In the genomic region with DNA sequence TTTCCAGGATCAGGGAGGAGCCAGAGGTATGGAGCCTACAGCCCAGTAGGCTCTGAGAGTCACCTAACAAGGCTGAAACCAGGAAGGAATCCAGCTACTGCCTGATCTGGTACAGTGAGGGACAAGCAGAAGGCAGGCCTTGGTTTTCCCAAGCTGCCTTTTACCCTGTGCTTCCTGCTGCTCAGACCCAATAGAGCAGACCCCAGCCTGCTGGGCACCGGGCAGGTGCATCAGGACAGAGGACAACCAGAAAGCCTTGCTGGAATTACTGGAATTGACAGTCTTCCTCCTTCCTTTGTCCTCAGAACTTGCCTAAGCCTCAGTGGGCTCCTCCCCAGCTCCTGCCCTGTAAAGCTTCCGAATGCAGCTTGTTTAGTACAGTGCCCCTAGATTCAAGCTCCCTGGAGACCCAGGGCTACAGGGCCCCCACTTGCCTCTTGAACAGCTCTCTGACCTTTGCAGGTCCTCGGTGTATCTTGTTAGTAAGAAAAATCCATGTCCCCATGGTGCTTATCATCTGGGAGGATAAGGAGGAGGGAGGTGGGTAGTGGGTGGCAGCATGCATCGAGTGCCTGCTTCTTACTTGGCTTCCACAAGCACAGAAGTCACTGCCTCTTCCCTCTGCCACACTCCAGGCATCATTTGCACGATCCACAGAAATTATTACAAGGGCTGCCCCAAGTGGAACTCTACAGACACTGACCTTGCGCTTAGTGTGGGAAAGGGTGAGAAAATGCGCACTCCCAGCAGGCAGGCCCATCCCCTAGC, we compare ENCODE assay signal across 11 mouse cellular contexts. TPM values are rescaled to one million over a fixed set of nuclear protein-coding genes. Genes with fewer than 3 reads are reported as not detected.
DNase-seq lines count a peak whose midpoint lies in the region; ATAC-seq and TF ChIP-seq lines count a peak whose summit lies in the region.
"Had no signal": no experiment of that assay in that cellular context is flagged by ENCODE, and none has a peak within 500 bp of the region (broad histone marks: within the 10 kb centered on the region; RNA-seq: fewer than 3 reads in every experiment).

No protein-coding gene starts in this region.

- TF ChIP-seq POLR2A in heart, adult 2 months (IDR thresholded peaks at IDR 0.05; ENCODE audit: insufficient read depth, low read depth, low read length) = no peak

- peaks cover 11% of the 10 kb centered on the region for H3K4me1 ChIP-seq in heart, adult 2 months (ENCODE audit: control insufficient read depth, insufficient read depth, low read length)
- peaks cover 23% of the 10 kb centered on the region for H3K4me1 ChIP-seq in intestine, embryonic 16.5 days (ENCODE audit: control insufficient read depth, insufficient read depth, low read length)
- peaks cover 26% of the 10 kb centered on the region for H3K4me1 ChIP-seq in neural tube, embryonic 15.5 days

- no peak for DNase-seq in heart, adult 2 months
- DNase-seq in heart, postnatal 14 days = no peak
- DNase-seq in left cerebral cortex, adult 2 months (ENCODE audit: extremely low spot score in 1 of 2, low spot score in 2 of 2) = no peak
- no peak for DNase-seq in left cerebral cortex, postnatal 36 days (ENCODE audit: low spot score in 2 of 2)
- no peak for DNase-seq in adrenal gland, adult 18-20 months (ENCODE audit: low spot score in 2 of 2)
- DNase-seq: left cerebral cortex, postnatal 4 days had no signal

- 64% methylated on average over 7 of the region's 7 CpGs for WGBS in heart, adult 2 months
- 50% methylated on average over 7 of the region's 7 CpGs for WGBS in intestine, embryonic 16.5 days
- 56% methylated on average over 7 of the region's 7 CpGs for WGBS in neural tube, embryonic 15.5 days

- no peaks in the 10 kb centered on the region for H3K9me3 ChIP-seq in intestine, embryonic 16.5 days (ENCODE audit: control insufficient read depth, low read length)
- no peaks in the 10 kb centered on the region for H3K9me3 ChIP-seq in neural tube, embryonic 15.5 days (replicated peaks)
- H3K9me3 ChIP-seq: forebrain, embryonic 15.5 days had no signal

- intact Hi-C loops in heart, adult 2 months (cut with DNase I) = no loop called here
- intact Hi-C loops in heart, postnatal 14 days (cut with DNase I) = loop anchor here (5.0 kb wide), 1 partner anchor 61 kb away; no protein-coding TSS in a partner anchor
- intact Hi-C loops in left cerebral cortex, adult 2 months (cut with DNase I) = no loop called here
- intact Hi-C loops in left cerebral cortex, postnatal 36 days (cut with DNase I) = no loop called here

- peak; percentile 45 for ATAC-seq in intestine, embryonic 16.5 days
- ATAC-seq in neural tube, embryonic 15.5 days (ENCODE audit: low FRiP score) = no peak; the same call in 1 of the 2 replicates
- ATAC-seq in megakaryocyte progenitor cell, adult 5-6 weeks (replicated peaks; ENCODE audit: poor library complexity) = no peak
- ATAC-seq: forebrain, embryonic 15.5 days had no signal

- no peaks in the 10 kb centered on the region for H3K27me3 ChIP-seq in heart, adult 2 months (ENCODE audit: control insufficient read depth, insufficient read depth, low read length)
- no peaks in the 10 kb centered on the region for H3K27me3 ChIP-seq in intestine, embryonic 16.5 days (replicated peaks; ENCODE audit: control insufficient read depth, insufficient read depth, low read length)
- H3K27me3 ChIP-seq in neural tube, embryonic 15.5 days (replicated peaks) = no peaks in the 10 kb centered on the region
- H3K27me3 ChIP-seq: forebrain, embryonic 15.5 days had no signal

- H3K27ac ChIP-seq in heart, adult 2 months = no peak overlapping the region
- peak overlapping the region; percentile 12; the same call in 1 of the 2 replicates for H3K27ac ChIP-seq in left cerebral cortex, adult 2 months
- H3K27ac ChIP-seq in intestine, embryonic 16.5 days (ENCODE audit: low read length) = peak overlapping the region; percentile 87
- H3K27ac ChIP-seq in neural tube, embryonic 15.5 days (replicated peaks) = peak overlapping the region; percentile 2; the same call in 1 of the 2 replicates
- H3K27ac ChIP-seq: forebrain, embryonic 15.5 days had no signal

- H3K4me2 ChIP-seq in intestine, embryonic 16.5 days (ENCODE audit: low read depth, low read length) = peak overlapping the region; percentile 30; the same call in 1 of the 2 replicates
- H3K4me2 ChIP-seq in neural tube, embryonic 15.5 days = no peak overlapping the region
- H3K4me2 ChIP-seq: forebrain, embryonic 15.5 days had no signal

- TF ChIP-seq CTCF in heart, adult 2 months (IDR thresholded peaks at IDR 0.05) = no peak
- no peak for TF ChIP-seq CTCF in left cerebral cortex, adult 2 months (IDR thresholded peaks at IDR 0.05)

- no peaks in the 10 kb centered on the region for H3K36me3 ChIP-seq in heart, adult 2 months (ENCODE audit: control insufficient read depth, insufficient read depth, low read length)
- H3K36me3 ChIP-seq in intestine, embryonic 16.5 days (ENCODE audit: control insufficient read depth, insufficient read depth, low read length) = no peaks in the 10 kb centered on the region
- H3K36me3 ChIP-seq in neural tube, embryonic 15.5 days = no peaks in the 10 kb centered on the region
- H3K36me3 ChIP-seq: forebrain, embryonic 15.5 days had no signal

- H3K4me3 ChIP-seq in heart, adult 2 months = no peak overlapping the region
- no peak overlapping the region for H3K4me3 ChIP-seq in left cerebral cortex, adult 2 months
- no peak overlapping the region for H3K4me3 ChIP-seq in intestine, embryonic 16.5 days (ENCODE audit: low read length)
- H3K4me3 ChIP-seq in neural tube, embryonic 15.5 days (replicated peaks) = no peak overlapping the region
- H3K4me3 ChIP-seq: forebrain, embryonic 15.5 days had no signal

- no peak for TF ChIP-seq EP300 in heart, adult 2 months (IDR thresholded peaks at IDR 0.05; ENCODE audit: insufficient read depth, low read depth, low read length)

- 0 out of 2 replicates have a peak overlapping the region, but pooled peaks have one; percentile 5 for H3K9ac ChIP-seq in heart, adult 2 months (ENCODE audit: low read depth, low read length)
- H3K9ac ChIP-seq in intestine, embryonic 16.5 days (ENCODE audit: low read depth, low read length) = peak overlapping the region; percentile 51; the same call in 1 of the 2 replicates
- H3K9ac ChIP-seq in neural tube, embryonic 15.5 days (replicated peaks) = 0 out of 2 replicates have a peak overlapping the region, but pooled peaks have one; percentile 1
- H3K9ac ChIP-seq: forebrain, embryonic 15.5 days had no signal

- H3K79me2 ChIP-seq in heart, adult 2 months (replicated peaks; ENCODE audit: control insufficient read depth, insufficient read depth, low read length) = no peaks in the 10 kb centered on the region

RNA-seq across cellular contexts. Expression of a gene that starts 17.2 kb away (rescaled TPM):
- 10 to 100 TPM; 60.7 to 90.9 TPM for total RNA-seq in heart, adult 2 months (2021)
- 36.9 and 69.6 TPM in 2 replicates for polyA plus RNA-seq in heart, adult 2 months (2012; rRNA removed)
- 100 to 1,000 TPM; 106 to 131 TPM for total RNA-seq in heart, postnatal 14 days (2021)
- total RNA-seq in left cerebral cortex, adult 2 months (2021) = 100 to 1,000 TPM; 127 to 134 TPM
- total RNA-seq in left cerebral cortex, postnatal 36 days (2021) = 100 to 1,000 TPM; 105 to 138 TPM
- 29.3 and 39.5 TPM in 2 replicates for polyA plus RNA-seq in intestine, embryonic 16.5 days (2015; fragmentation: Nextera tagmentation; extraction: Ambion mirVana)
- 90.4 and 124 TPM in 2 replicates for polyA plus RNA-seq in neural tube, embryonic 15.5 days (2015; fragmentation: Nextera tagmentation; extraction: Ambion mirVana)
- 10 to 100 TPM; 62.4 to 68.4 TPM for total RNA-seq in adrenal gland, adult 18-20 months (2021)
- 2.5 and 3.7 TPM in 2 replicates for total RNA-seq in megakaryocyte progenitor cell, adult 5-6 weeks (2015)
- total RNA-seq in megakaryocyte progenitor cell, adult 5-6 weeks (2017) = 2.6 and 5.6 TPM in 2 replicates

RNA-seq across cellular contexts. Expression of a gene that starts 18.5 kb away (rescaled TPM):
- 1 to 10 TPM; 3.8 to 6.3 TPM for total RNA-seq in heart, adult 2 months (2021)
- polyA plus RNA-seq in heart, adult 2 months (2012; rRNA removed) = 2.5 and 3.5 TPM in 2 replicates
- 1 to 10 TPM; 2.5 to 5.6 TPM for total RNA-seq in heart, postnatal 14 days (2021)
- total RNA-seq in left cerebral cortex, adult 2 months (2021) = 10 to 100 TPM; 21.4 to 23.2 TPM
- total RNA-seq in left cerebral cortex, postnatal 36 days (2021) = 10 to 100 TPM; 17.8 to 21.6 TPM
- polyA plus RNA-seq in intestine, embryonic 16.5 days (2015; fragmentation: Nextera tagmentation; extraction: Ambion mirVana) = 4.0 and 4.1 TPM in 2 replicates
- polyA plus RNA-seq in neural tube, embryonic 15.5 days (2015; fragmentation: Nextera tagmentation; extraction: Ambion mirVana) = 15.4 and 20.3 TPM in 2 replicates
- 1 to 10 TPM; 4.5 to 6.0 TPM for total RNA-seq in adrenal gland, adult 18-20 months (2021)
- 1.0 TPM in 1 of 2 replicates, not detected in the other for total RNA-seq in megakaryocyte progenitor cell, adult 5-6 weeks (2015)
- total RNA-seq in megakaryocyte progenitor cell, adult 5-6 weeks (2017) = not detected in 2 replicates
- total RNA-seq: common myeloid progenitor, adult 5-6 weeks had no signal

Comparison
In these comparisons a context has a peak if more than half of its experiments do, and no peak if none do; other contexts are left out.
1. H3K9ac ChIP-seq: peak in every context shown above with its lines; median percentile 51 in intestine, embryonic 16.5 days; 5 in heart, adult 2 months; 1 in neural tube, embryonic 15.5 days.
2. RNA of a gene that starts 17.2 kb away (total RNA-seq): 105 to 138 TPM in left cerebral cortex, postnatal 36 days, 127 to 134 TPM in left cerebral cortex, adult 2 months, 106 to 131 TPM in heart, postnatal 14 days, 60.7 to 90.9 TPM in heart, adult 2 months and 62.4 to 68.4 TPM in adrenal gland, adult 18-20 months; 2.5 to 5.6 TPM in megakaryocyte progenitor cell, adult 5-6 weeks; every median in the first group is over 4 times any median in the second.